Comparison of ENCODE assay signal across 8 mouse cellular contexts in genomic region chr2:160872890-160873382, GRCm38 (mm10). TPM values are rescaled to one million over a fixed set of nuclear protein-coding genes. Genes with fewer than 3 reads are reported as not detected.
DNase-seq lines count a peak whose midpoint lies in the region; ATAC-seq and TF ChIP-seq lines count a peak whose summit lies in the region.

Gene Zhx3, minus strand, starts transcription at chr2:160872998.

- under 1% methylated on average over 44 of the region's 48 CpGs for WGBS in forebrain, embryonic 14.5 days
- WGBS in liver, postnatal 0 days (ENCODE audit: insufficient replicate concordance) = 3% methylated on average over 13 of the region's 48 CpGs
- 1% methylated on average over 38 of the region's 48 CpGs for WGBS in neural tube, embryonic 14.5 days

- peak within 1 kb of the TSS; percentile 94 for H3K9ac ChIP-seq in forebrain, embryonic 14.5 days (ENCODE audit: low read length)
- peak within 1 kb of the TSS; percentile 89 for H3K9ac ChIP-seq in liver, postnatal 0 days (replicated peaks)
- H3K9ac ChIP-seq in neural tube, embryonic 14.5 days (replicated peaks; ENCODE audit: low read depth, low read length) = peak within 1 kb of the TSS; percentile 96

- H3K4me2 ChIP-seq in forebrain, embryonic 14.5 days (ENCODE audit: low read length) = peak within 1 kb of the TSS; percentile 76
- peak within 1 kb of the TSS; percentile 80 for H3K4me2 ChIP-seq in liver, postnatal 0 days (ENCODE audit: low read depth, low read length)
- peak within 1 kb of the TSS; percentile 53 for H3K4me2 ChIP-seq in neural tube, embryonic 14.5 days (ENCODE audit: low read depth, low read length)

- TF ChIP-seq EP300 in liver, postnatal 0 days (IDR thresholded peaks at IDR 0.05; ENCODE audit: low read depth) = peak; percentile 41; the same call in 1 of the 2 replicates

- H3K27ac ChIP-seq in forebrain, embryonic 14.5 days (ENCODE audit: low read depth, low read length) = peak within 1 kb of the TSS; percentile 99
- peak within 1 kb of the TSS; percentile 94 for H3K27ac ChIP-seq in liver, postnatal 0 days (ENCODE audit: low read depth)
- H3K27ac ChIP-seq in neural tube, embryonic 14.5 days (ENCODE audit: low read depth, low read length) = peak within 1 kb of the TSS; percentile 98

- peak; percentile 92 for DNase-seq in G1E (ENCODE audit: low spot score)
- DNase-seq in cerebellum, adult 11 months = peak; percentile 94
- DNase-seq in forebrain, embryonic 14.5 days (ENCODE audit: low spot score) = peak; percentile 97
- peak; percentile 95 to 96 for DNase-seq in heart, postnatal 10 days
- peak; percentile 93 to 96 for DNase-seq in kidney, postnatal 4 days
- DNase-seq in liver, postnatal 0 days = peak; percentile 92
- DNase-seq in testis, postnatal 10 days (ENCODE audit: low spot score) = peak; percentile 96

- ATAC-seq in G1E (ENCODE audit: extremely low read depth, insufficient number of reproducible peaks, low FRiP score, poor library complexity, severe bottlenecking) = peak; percentile 75
- ATAC-seq in forebrain, embryonic 14.5 days = peak; percentile 97
- ATAC-seq in liver, postnatal 0 days = peak; percentile 92
- peak; percentile 97 for ATAC-seq in neural tube, embryonic 14.5 days (ENCODE audit: low read depth)

- H3K9me3 ChIP-seq in G1E (replicated peaks) = no peaks in the 10 kb centered on the region
- 0 out of 2 replicates have a peak, but pooled peaks cover 3% of the 10 kb centered on the region for H3K9me3 ChIP-seq in forebrain, embryonic 14.5 days (replicated peaks; ENCODE audit: control insufficient read depth, low read length)
- peaks cover 4% of the 10 kb centered on the region; the same call in 1 of the 2 replicates for H3K9me3 ChIP-seq in liver, postnatal 0 days (ENCODE audit: low read length)
- no peaks in the 10 kb centered on the region; the same call in 1 of the 2 replicates for H3K9me3 ChIP-seq in neural tube, embryonic 14.5 days (ENCODE audit: control insufficient read depth, low read length)

- H3K36me3 ChIP-seq in G1E (replicated peaks) = no peaks in the 10 kb centered on the region
- H3K36me3 ChIP-seq in forebrain, embryonic 14.5 days (ENCODE audit: control insufficient read depth, insufficient read depth, low read length) = no peaks in the 10 kb centered on the region
- no peaks in the 10 kb centered on the region for H3K36me3 ChIP-seq in liver, postnatal 0 days (replicated peaks; ENCODE audit: insufficient read depth, low read length)
- H3K36me3 ChIP-seq in neural tube, embryonic 14.5 days (ENCODE audit: control insufficient read depth, insufficient read depth, low read length) = no peaks in the 10 kb centered on the region

- peaks cover 6% of the 10 kb centered on the region; the same call in 1 of the 2 replicates for H3K27me3 ChIP-seq in G1E (ENCODE audit: insufficient read depth, low read length)
- H3K27me3 ChIP-seq in forebrain, embryonic 14.5 days (replicated peaks; ENCODE audit: control insufficient read depth, insufficient read depth, low read length) = no peaks in the 10 kb centered on the region
- no peaks in the 10 kb centered on the region for H3K27me3 ChIP-seq in liver, postnatal 0 days (ENCODE audit: insufficient read depth, low read length)
- H3K27me3 ChIP-seq in neural tube, embryonic 14.5 days (ENCODE audit: control insufficient read depth, insufficient read depth, low read length) = no peaks in the 10 kb centered on the region

- H3K4me3 ChIP-seq in G1E (ENCODE audit: low read depth, low read length) = peak within 1 kb of the TSS; percentile 78
- H3K4me3 ChIP-seq in forebrain, embryonic 14.5 days (ENCODE audit: low read depth, low read length) = peak within 1 kb of the TSS; percentile 90
- peak within 1 kb of the TSS; percentile 75 for H3K4me3 ChIP-seq in liver, postnatal 0 days (ENCODE audit: low read depth, low read length)
- peak within 1 kb of the TSS; percentile 82 for H3K4me3 ChIP-seq in neural tube, embryonic 14.5 days (ENCODE audit: low read depth, low read length)

- no peak for TF ChIP-seq CTCF in G1E (IDR thresholded peaks at IDR 0.05; ENCODE audit: low read depth, low read length)
- no peak for TF ChIP-seq CTCF in liver, postnatal 0 days (IDR thresholded peaks at IDR 0.05; ENCODE audit: low read depth)

- H3K4me1 ChIP-seq in G1E (ENCODE audit: insufficient read depth, low read depth, low read length) = peaks cover 21% of the 10 kb centered on the region
- peaks cover 10% of the 10 kb centered on the region; the same call in 1 of the 2 replicates for H3K4me1 ChIP-seq in forebrain, embryonic 14.5 days (ENCODE audit: control insufficient read depth, insufficient read depth, low read length)
- H3K4me1 ChIP-seq in liver, postnatal 0 days (ENCODE audit: insufficient read depth) = peaks cover 8% of the 10 kb centered on the region; the same call in 1 of the 2 replicates
- H3K4me1 ChIP-seq in neural tube, embryonic 14.5 days (ENCODE audit: control insufficient read depth, insufficient read depth, low read length) = 0 out of 2 replicates have a peak, but pooled peaks cover 7% of the 10 kb centered on the region

- intact Hi-C loops in heart, postnatal 10 days (cut with DNase I) = no loop called here

RNA-seq across cellular contexts. Expression of gene Zhx3, which starts in this region (rescaled TPM):
- 8.4 and 12.2 TPM in 2 replicates for total RNA-seq in G1E (2014; fragmentation: Nextera tagmentation)
- 6.7 and 8.2 TPM in 2 replicates for total RNA-seq in G1E (2017)
- 1.6 and 1.7 TPM in 2 replicates for polyA plus RNA-seq in G1E (2012)
- 10.3 and 10.8 TPM in 2 replicates for polyA plus RNA-seq in forebrain, embryonic 14.5 days (2014; fragmentation: Nextera tagmentation; extraction: Ambion mirVana)
- 10 to 100 TPM; 39.1 to 56.8 TPM for total RNA-seq in heart, postnatal 10 days (2021)
- 4.1 and 6.0 TPM in 2 replicates for polyA plus RNA-seq in liver, postnatal 0 days (2015; fragmentation: Nextera tagmentation; extraction: Ambion mirVana)
- polyA plus RNA-seq in neural tube, embryonic 14.5 days (2014; fragmentation: Nextera tagmentation; extraction: Ambion mirVana) = 15.5 and 20.1 TPM in 2 replicates

Comparison
In these comparisons a context has a peak if more than half of its experiments do, and no peak if none do; other contexts are left out.
1. Peak in every context shown above with its lines: DNase-seq, ATAC-seq, H3K4me3 ChIP-seq and H3K27ac ChIP-seq.